Mouse (Mus musculus) liver, postnatal 0 days (tissue): ENCODE data around the gene G2e3.

Experiments used
- CTCF ChIP-seq: sonication (generic); IDR thresholded peaks from 2 replicates; pipeline ENCODE4 v1.5.1; 2016; ENCODE audit warnings: antibody characterized with exemption, low read depth
- EP300 ChIP-seq: IDR thresholded peaks from 2 replicates; pipeline ENCODE4 v1.6.1; 2016; ENCODE audit warnings: antibody characterized with exemption, low read depth, mild to moderate bottlenecking

DNA sequence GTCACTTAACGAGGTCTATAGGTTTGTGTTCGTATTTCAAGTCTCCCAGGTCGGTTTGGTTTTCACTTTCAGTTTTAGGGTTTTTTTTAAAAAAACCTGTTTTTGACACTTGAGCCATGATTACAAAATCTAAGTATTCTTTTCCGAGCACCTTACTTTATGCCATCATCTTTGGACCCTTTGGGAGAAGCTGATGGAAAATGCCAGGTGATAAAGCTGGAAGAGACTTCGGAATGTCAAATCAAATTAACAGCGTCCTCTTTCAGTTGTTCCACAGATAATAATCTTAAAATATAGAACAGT is 30.0 kb downstream of the G2e3 start:
- TF ChIP-seq CTCF: no peak
- TF ChIP-seq EP300: no peak
